In genomic region chr1:53909118-53909517, GRCm38 (mm10) we compare ENCODE assay signal across 9 mouse cellular contexts.
DNase-seq lines count a peak whose midpoint lies in the region; ATAC-seq and TF ChIP-seq lines count a peak whose summit lies in the region.
"Had no signal": no experiment of that assay in that cellular context is flagged by ENCODE, and none has a peak within 500 bp of the region (broad histone marks: within the 10 kb centered on the region; RNA-seq: fewer than 3 reads in every experiment).

No protein-coding gene starts in this region.

- POLR2A ChIA-PET in Patski (lab: Charles Lee): no interaction called here

- no peak overlapping the region for H3K27ac ChIP-seq in kidney, embryonic 16.5 days (ENCODE audit: low read length)
- H3K27ac ChIP-seq in neural tube, embryonic 13.5 days (replicated peaks): no peak overlapping the region

- no peak overlapping the region for H3K9ac ChIP-seq in kidney, embryonic 16.5 days (replicated peaks; ENCODE audit: low read length)
- no peak overlapping the region for H3K9ac ChIP-seq in neural tube, embryonic 13.5 days

- no peak overlapping the region for H3K4me3 ChIP-seq in kidney, embryonic 16.5 days (ENCODE audit: low read length)
- no peak overlapping the region for H3K4me3 ChIP-seq in neural tube, embryonic 13.5 days
- H3K4me3 ChIP-seq: myocyte had no signal

- ATAC-seq in kidney, embryonic 16.5 days (ENCODE audit: low FRiP score, low TSS enrichment): no peak; the same call in 1 of the 2 replicates
- ATAC-seq in Patski: peak; percentile 65
- ATAC-seq in hematopoietic stem cell, adult 5-6 weeks (replicated peaks in 1 of 2; ENCODE audit: insufficient read depth in 1 of 2, low FRiP score in 2 of 2, low TSS enrichment in 1 of 2, low read depth in 1 of 2, poor library complexity in 2 of 2, severe bottlenecking in 2 of 2): peak; percentile 52 to 68; a peak in 2 of 4 replicates
- peak; percentile 75; the same call in 1 of the 2 replicates for ATAC-seq in neural tube, embryonic 13.5 days (ENCODE audit: low read depth)

- no peaks in the 10 kb centered on the region for H3K36me3 ChIP-seq in kidney, embryonic 16.5 days (ENCODE audit: insufficient read depth, low read length)
- peaks cover 3% of the 10 kb centered on the region; the same call in 1 of the 2 replicates for H3K36me3 ChIP-seq in neural tube, embryonic 13.5 days

- peak; percentile 70 for TF ChIP-seq CTCF in Patski (IDR thresholded peaks at IDR 0.05)

- in situ Hi-C loops in Patski (cut with MboI; ENCODE audit: low pct_unique_long_range_greater_than_20kb): no loop called here

- CTCF ChIA-PET in Patski (lab: Charles Lee): interaction anchor here (1.0 to 2.2 kb wide), 3 partner anchors 14 to 67 kb away, joined by 4 to 5 read pairs (median 5); no protein-coding TSS in a partner anchor

- H3K27me3 ChIP-seq in kidney, embryonic 16.5 days (ENCODE audit: insufficient read depth, low read length): no peaks in the 10 kb centered on the region
- peaks cover 5% of the 10 kb centered on the region for H3K27me3 ChIP-seq in Patski
- no peaks in the 10 kb centered on the region for H3K27me3 ChIP-seq in neural tube, embryonic 13.5 days

- H3K9me3 ChIP-seq in kidney, embryonic 16.5 days (ENCODE audit: low read length): no peaks in the 10 kb centered on the region
- H3K9me3 ChIP-seq in neural tube, embryonic 13.5 days: no peaks in the 10 kb centered on the region

- DNase-seq in kidney, adult 9 months: peak; percentile 49
- peak; percentile 79 for DNase-seq in CD4-positive, CD25-positive, alpha-beta regulatory T cell, adult 2 months (ENCODE audit: low read depth, low spot score)
- DNase-seq in Patski (ENCODE audit: low read depth, low spot score): no peak
- DNase-seq in ovary, postnatal 14 days (ENCODE audit: low spot score): no peak
- no peak for DNase-seq in kidney, postnatal 4 days

- 11% methylated on average over 3 of the region's 3 CpGs for WGBS in kidney, embryonic 16.5 days
- 15% methylated on average over 3 of the region's 3 CpGs for WGBS in neural tube, embryonic 13.5 days

- no peaks in the 10 kb centered on the region for H3K4me1 ChIP-seq in kidney, embryonic 16.5 days (ENCODE audit: insufficient read depth, low read length)
- no peaks in the 10 kb centered on the region for H3K4me1 ChIP-seq in neural tube, embryonic 13.5 days (replicated peaks)

- H3K4me2 ChIP-seq in kidney, embryonic 16.5 days (replicated peaks; ENCODE audit: low read depth, low read length): no peak overlapping the region
- H3K4me2 ChIP-seq in neural tube, embryonic 13.5 days: no peak overlapping the region

Comparison
In these comparisons a context has a peak if more than half of its experiments do, and no peak if none do; other contexts are left out.
1. DNase-seq: peak in kidney, adult 9 months (single experiment) and CD4-positive, CD25-positive, alpha-beta regulatory T cell, adult 2 months (single experiment); none in Patski (single experiment), ovary, postnatal 14 days (single experiment) and kidney, postnatal 4 days (0 of 2).